In the genomic region with DNA sequence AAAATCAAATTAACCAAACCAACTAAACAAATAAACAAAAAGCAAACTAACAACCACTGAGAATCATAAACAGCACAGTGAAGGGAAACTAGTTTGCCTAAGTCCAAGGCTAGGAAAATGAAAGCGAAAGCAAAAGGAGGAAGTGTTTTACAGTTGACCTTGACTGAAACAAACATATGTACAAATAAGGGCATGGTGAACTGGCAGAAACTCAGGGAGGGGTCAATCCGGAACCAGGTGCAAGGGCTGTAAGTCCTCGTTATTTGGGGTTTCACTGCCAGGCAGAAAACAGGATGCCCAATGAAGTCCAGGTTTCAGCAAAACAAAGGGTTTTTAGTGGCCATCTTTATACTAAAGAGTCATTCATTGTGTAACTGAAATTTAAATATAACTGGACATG, we compare ENCODE assay signal across 8 mouse cellular contexts. TPM values are rescaled to one million over a fixed set of nuclear protein-coding genes. Genes with fewer than 3 reads are reported as not detected.
DNase-seq lines count a peak whose midpoint lies in the region; ATAC-seq and TF ChIP-seq lines count a peak whose summit lies in the region.
"Had no signal": no experiment of that assay in that cellular context is flagged by ENCODE, and none has a peak within 500 bp of the region (broad histone marks: within the 10 kb centered on the region; RNA-seq: fewer than 3 reads in every experiment).

No protein-coding gene starts in this region.

- DNase-seq in lung, embryonic 14.5 days, result peak; percentile 8
- DNase-seq in lung, postnatal 14 days, result no peak
- DNase-seq in spleen, postnatal 10 days (ENCODE audit: low spot score in 2 of 2), result peak; percentile 8 to 29
- no peak for DNase-seq in cerebellum, adult 18-20 months
- DNase-seq in retina, postnatal 1 day, result no peak

- no peak overlapping the region for H3K27ac ChIP-seq in lung, embryonic 14.5 days (ENCODE audit: low read depth)
- 0 out of 2 replicates have a peak overlapping the region, but pooled peaks have one; percentile 51 for H3K27ac ChIP-seq in ES-Bruce4 (ENCODE audit: insufficient read depth, low read length)
- H3K27ac ChIP-seq: heart, embryonic 15.5 days had no signal

- no peaks in the 10 kb centered on the region for H3K4me1 ChIP-seq in lung, embryonic 14.5 days (ENCODE audit: insufficient read depth)
- H3K4me1 ChIP-seq in ES-Bruce4 (ENCODE audit: control insufficient read depth, insufficient read depth, low read length), result no peaks in the 10 kb centered on the region
- H3K4me1 ChIP-seq: heart, embryonic 15.5 days had no signal

- no peak for ATAC-seq in lung, embryonic 14.5 days (ENCODE audit: insufficient read depth)
- peak; percentile 42 to 71; a peak in 3 of 4 replicates for ATAC-seq in hematopoietic stem cell, adult 5-6 weeks (replicated peaks in 1 of 2; ENCODE audit: insufficient read depth in 1 of 2, low FRiP score in 2 of 2, low TSS enrichment in 1 of 2, low read depth in 1 of 2, poor library complexity in 2 of 2, severe bottlenecking in 2 of 2)

- no peak overlapping the region for H3K9ac ChIP-seq in lung, embryonic 14.5 days
- no peak overlapping the region for H3K9ac ChIP-seq in ES-Bruce4 (ENCODE audit: low read depth, poor library complexity, severe bottlenecking)
- H3K9ac ChIP-seq: heart, embryonic 15.5 days had no signal

- TF ChIP-seq CTCF in lung, embryonic 14.5 days (IDR thresholded peaks at IDR 0.05; ENCODE audit: low read depth), result no peak
- no peak for TF ChIP-seq CTCF in ES-Bruce4 (IDR thresholded peaks at IDR 0.05; ENCODE audit: low read depth, low read length)

- H3K27me3 ChIP-seq in lung, embryonic 14.5 days (ENCODE audit: insufficient read depth, low read length), result no peaks in the 10 kb centered on the region
- H3K27me3 ChIP-seq in ES-Bruce4 (ENCODE audit: control insufficient read depth, insufficient read depth, low read length, poor library complexity, severe bottlenecking), result no peaks in the 10 kb centered on the region
- H3K27me3 ChIP-seq: heart, embryonic 15.5 days had no signal

- TF ChIP-seq EP300 in ES-Bruce4 (IDR thresholded peaks at IDR 0.05; ENCODE audit: insufficient read depth, low read depth, low read length), result peak; percentile 83

- H3K4me3 ChIP-seq in lung, embryonic 14.5 days (ENCODE audit: low read depth, low read length), result no peak overlapping the region
- no peak overlapping the region for H3K4me3 ChIP-seq in ES-Bruce4 (ENCODE audit: low read depth, low read length)
- H3K4me3 ChIP-seq: heart, embryonic 15.5 days had no signal

- H3K36me3 ChIP-seq in lung, embryonic 14.5 days (ENCODE audit: insufficient read depth), result no peaks in the 10 kb centered on the region
- H3K36me3 ChIP-seq in ES-Bruce4 (ENCODE audit: control insufficient read depth, insufficient read depth, low read length, poor library complexity, severe bottlenecking), result no peaks in the 10 kb centered on the region
- H3K36me3 ChIP-seq: heart, embryonic 15.5 days had no signal

- H3K9me3 ChIP-seq in lung, embryonic 14.5 days (ENCODE audit: low read depth, low read length), result no peaks in the 10 kb centered on the region
- H3K9me3 ChIP-seq in ES-Bruce4 (replicated peaks; ENCODE audit: control insufficient read depth, insufficient read depth, low read length, poor library complexity, severe bottlenecking), result no peaks in the 10 kb centered on the region
- H3K9me3 ChIP-seq: heart, embryonic 15.5 days had no signal

- WGBS in lung, embryonic 14.5 days, result 77% methylated on average over 3 of the region's 3 CpGs

- no peak overlapping the region for H3K4me2 ChIP-seq in lung, embryonic 14.5 days
- H3K4me2 ChIP-seq: heart, embryonic 15.5 days had no signal

- TF ChIP-seq POLR2A in ES-Bruce4 (IDR thresholded peaks at IDR 0.05; ENCODE audit: insufficient read depth, low read length), result no peak

RNA-seq across cellular contexts. Expression of a gene that starts 45.2 kb away (rescaled TPM):
- polyA plus RNA-seq in lung, embryonic 14.5 days (2014; fragmentation: Nextera tagmentation; extraction: Ambion mirVana), result 805 and 834 TPM in 2 replicates
- polyA plus RNA-seq in ES-Bruce4 (2011; ENCODE audit: insufficient read depth, insufficient read length, low read depth, missing spikeins), result 384 and 400 TPM in 2 replicates
- total RNA-seq in hematopoietic stem cell, adult 5-6 weeks (2017), result 201 and 212 TPM in 2 replicates

Comparison
In these comparisons a context has a peak if more than half of its experiments do, and no peak if none do; other contexts are left out.
1. DNase-seq: peak in lung, embryonic 14.5 days (single experiment) and spleen, postnatal 10 days (2 of 2); none in lung, postnatal 14 days (single experiment), cerebellum, adult 18-20 months (0 of 2) and retina, postnatal 1 day (single experiment).